Mouse (Mus musculus): ENCODE measurements at regions not wholly inside any gene's neighbourhood (a gene's known extent, or its start where the extent isn't known, plus 50 kb on each side); places are given as distances from the start of the nearest gene placed in this dataset.

- TF ChIP-seq CTCF (IDR thresholded peaks at IDR 0.05; ENCODE audit: low read depth) (no peak), EP300 (IDR thresholded peaks at IDR 0.05; ENCODE audit: low read depth) (no peak)
Observed at GRCm38 (mm10) chr1:89271743-89272142, 182.9 kb upstream of the Agap1 start.
